Mouse (Mus musculus): ENCODE data around the gene Prkca. TPM values are rescaled to one million over a fixed set of nuclear protein-coding genes. Genes with fewer than 3 reads are reported as not detected.

Prkca gene
- polyA plus RNA-seq, 2 experiments, result 2.5 to 3.8 TPM

DNA sequence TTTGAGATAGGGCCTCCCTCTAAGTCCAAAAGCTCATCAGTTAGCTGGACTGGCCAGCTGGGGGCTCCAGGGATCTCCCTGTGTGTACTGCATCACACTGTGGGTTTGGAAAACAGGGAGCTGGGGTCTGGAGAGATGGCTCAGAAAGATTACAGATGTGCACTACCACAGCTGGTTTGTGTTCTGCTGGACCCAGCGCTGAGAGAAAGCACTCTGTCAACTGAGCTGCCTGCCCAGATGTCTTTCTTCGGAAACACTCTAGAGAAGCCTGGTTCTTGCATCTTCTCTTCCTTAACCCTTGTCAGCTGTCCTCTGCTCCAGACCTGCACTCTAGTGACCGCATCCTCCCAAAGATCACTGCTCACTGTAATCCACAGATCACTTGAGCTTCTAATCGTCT lies 20.3 kb upstream of the Prkca start:
- Histone ChIP-seq H3K27ac (no peak overlapping the region), H3K4me2 (ENCODE audit: low read depth) (no peak overlapping the region), H3K27me3 (ENCODE audit: control insufficient read depth, insufficient read depth, low read length) (no peaks in the 10 kb centered on the region), H3K4me1 (replicated peaks; ENCODE audit: control insufficient read depth in 2 of 2, insufficient read depth in 2 of 2, low read length in 1 of 2) (0 out of 4 replicates have a peak, but pooled peaks cover 0 to 3% of the 10 kb centered on the region in 2 experiments), H3K9me3 (ENCODE audit: control insufficient read depth, low read length) (no peaks in the 10 kb centered on the region), H3K9ac (replicated peaks) (no peak overlapping the region), H3K36me3 (replicated peaks; ENCODE audit: control insufficient read depth, insufficient read depth, low read depth) (no peaks in the 10 kb centered on the region), H3K4me3 (ENCODE audit: insufficient read depth in 1 of 2, low read depth in 2 of 2, low read length in 2 of 2) (no peak overlapping the region)
- WGBS (ENCODE audit: insufficient replicate concordance), result 66% methylated on average over 4 of the region's 4 CpGs
- DNase-seq (ENCODE audit: low read depth in 3 of 3, low spot score in 3 of 3) (no peak), ATAC-seq (ENCODE audit: insufficient read depth) (no peak)
- TF ChIP-seq EP300 (IDR thresholded peaks at IDR 0.05; ENCODE audit: low read depth) (no peak), CTCF (IDR thresholded peaks at IDR 0.05; ENCODE audit: low read depth) (no peak)

- WGBS (ENCODE audit: insufficient replicate concordance), result 62% methylated on average over 5 of the region's 5 CpGs
- no peaks in the 10 kb centered on the region for H3K36me3 ChIP-seq (replicated peaks; ENCODE audit: control insufficient read depth, insufficient read depth, low read depth)
- no peaks in the 10 kb centered on the region for H3K27me3 ChIP-seq (ENCODE audit: control insufficient read depth, insufficient read depth, low read length)
Measured at GRCm38 (mm10) chr11:108362965-108363364, 19.2 kb upstream of the Prkca start.

GRCm38 (mm10) chr11:108360983-108361382 lies 17.3 kb upstream of the Prkca start:
- TF ChIP-seq EP300 (IDR thresholded peaks at IDR 0.05; ENCODE audit: low read depth) (no peak), CTCF (IDR thresholded peaks at IDR 0.05; ENCODE audit: low read depth) (no peak)
- ATAC-seq (ENCODE audit: insufficient read depth) (no peak), DNase-seq (ENCODE audit: low read depth in 3 of 3, low spot score in 3 of 3) (no peak)
- no peak overlapping the region for H3K27ac ChIP-seq
- no peaks in the 10 kb centered on the region for H3K27me3 ChIP-seq (ENCODE audit: control insufficient read depth, insufficient read depth, low read length)
- H3K9me3 ChIP-seq (ENCODE audit: control insufficient read depth, low read length), result no peaks in the 10 kb centered on the region
- H3K4me2 ChIP-seq (ENCODE audit: low read depth), result no peak overlapping the region
- H3K9ac ChIP-seq (replicated peaks), result no peak overlapping the region
- no peak overlapping the region for H3K4me3 ChIP-seq (ENCODE audit: insufficient read depth in 1 of 2, low read depth in 2 of 2, low read length in 2 of 2)
- peaks cover 0 to 6% of the 10 kb centered on the region in 2 experiments; a peak in 2 of 4 replicates for H3K4me1 ChIP-seq (replicated peaks; ENCODE audit: control insufficient read depth in 2 of 2, insufficient read depth in 2 of 2, low read length in 1 of 2)
- 19% methylated on average over 4 of the region's 4 CpGs for WGBS (ENCODE audit: insufficient replicate concordance)
- H3K36me3 ChIP-seq (replicated peaks; ENCODE audit: control insufficient read depth, insufficient read depth, low read depth), result no peaks in the 10 kb centered on the region

More at GRCm38 (mm10) chr11:108362965-108363364, 19.2 kb upstream of the Prkca start:
- no peak for ATAC-seq (ENCODE audit: insufficient read depth)
- Histone ChIP-seq H3K4me3 (ENCODE audit: insufficient read depth in 1 of 2, low read depth in 2 of 2, low read length in 2 of 2) (no peak overlapping the region), H3K27ac (no peak overlapping the region), H3K9ac (replicated peaks) (no peak overlapping the region), H3K4me2 (ENCODE audit: low read depth) (no peak overlapping the region), H3K9me3 (ENCODE audit: control insufficient read depth, low read length) (no peaks in the 10 kb centered on the region), H3K4me1 (replicated peaks; ENCODE audit: control insufficient read depth in 2 of 2, insufficient read depth in 2 of 2, low read length in 1 of 2) (peaks cover 0 to 6% of the 10 kb centered on the region in 2 experiments; a peak in 2 of 4 replicates)
- no peak for TF ChIP-seq CTCF (IDR thresholded peaks at IDR 0.05; ENCODE audit: low read depth)
- TF ChIP-seq EP300 (IDR thresholded peaks at IDR 0.05; ENCODE audit: low read depth), result no peak
- no peak for DNase-seq (ENCODE audit: low read depth in 3 of 3, low spot score in 3 of 3)

GRCm38 (mm10) chr11:108358911-108359310 lies 15.2 kb upstream of the Prkca start:
- Histone ChIP-seq H3K27ac (no peak overlapping the region), H3K36me3 (replicated peaks; ENCODE audit: control insufficient read depth, insufficient read depth, low read depth) (no peaks in the 10 kb centered on the region), H3K27me3 (ENCODE audit: control insufficient read depth, insufficient read depth, low read length) (no peaks in the 10 kb centered on the region), H3K9ac (replicated peaks) (no peak overlapping the region), H3K4me3 (ENCODE audit: insufficient read depth in 1 of 2, low read depth in 2 of 2, low read length in 2 of 2) (no peak overlapping the region), H3K9me3 (ENCODE audit: control insufficient read depth, low read length) (no peaks in the 10 kb centered on the region), H3K4me2 (ENCODE audit: low read depth) (no peak overlapping the region), H3K4me1 (replicated peaks; ENCODE audit: control insufficient read depth in 2 of 2, insufficient read depth in 2 of 2, low read length in 1 of 2) (peaks cover 0 to 3% of the 10 kb centered on the region in 2 experiments; a peak in 2 of 4 replicates)
- ATAC-seq (ENCODE audit: insufficient read depth), result no peak
- TF ChIP-seq CTCF (IDR thresholded peaks at IDR 0.05; ENCODE audit: low read depth) (no peak), EP300 (IDR thresholded peaks at IDR 0.05; ENCODE audit: low read depth) (no peak)
- WGBS (ENCODE audit: insufficient replicate concordance), result 62% methylated on average over 6 of the region's 6 CpGs
- DNase-seq (ENCODE audit: low read depth in 3 of 3, low spot score in 3 of 3), result no peak

DNA sequence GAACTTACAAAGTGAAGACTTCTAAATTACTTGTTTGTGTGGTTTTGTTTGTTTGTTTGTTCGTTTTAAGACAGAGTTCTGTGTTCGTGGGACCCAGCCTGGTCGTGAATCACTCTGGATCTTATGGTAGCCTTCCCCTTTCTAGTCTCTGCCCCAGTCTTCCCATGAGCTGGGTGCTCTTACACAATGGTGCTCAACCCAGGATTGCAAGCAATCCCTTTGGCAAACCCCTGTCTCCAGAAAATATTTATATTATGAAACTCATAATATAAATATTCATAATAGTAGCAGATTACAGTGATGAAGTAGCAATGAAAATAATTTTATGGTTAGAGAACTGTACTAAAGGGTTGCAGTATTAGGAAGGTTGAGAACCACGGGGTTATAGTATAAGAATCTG lies 12.3 kb upstream of the Prkca start:
- DNase-seq (ENCODE audit: low read depth in 3 of 3, low spot score in 3 of 3) (no peak), ATAC-seq (ENCODE audit: insufficient read depth) (no peak)
- Histone ChIP-seq H3K9ac (replicated peaks) (no peak overlapping the region), H3K4me3 (ENCODE audit: insufficient read depth in 1 of 2, low read depth in 2 of 2, low read length in 2 of 2) (no peak overlapping the region), H3K4me2 (ENCODE audit: low read depth) (no peak overlapping the region), H3K4me1 (replicated peaks; ENCODE audit: control insufficient read depth in 2 of 2, insufficient read depth in 2 of 2, low read length in 1 of 2) (peaks cover 0 to 3% of the 10 kb centered on the region in 2 experiments; a peak in 2 of 4 replicates), H3K9me3 (ENCODE audit: control insufficient read depth, low read length) (no peaks in the 10 kb centered on the region), H3K27ac (no peak overlapping the region), H3K27me3 (ENCODE audit: control insufficient read depth, insufficient read depth, low read length) (no peaks in the 10 kb centered on the region), H3K36me3 (replicated peaks; ENCODE audit: control insufficient read depth, insufficient read depth, low read depth) (no peaks in the 10 kb centered on the region)
- WGBS (ENCODE audit: insufficient replicate concordance), result 53% methylated on average over 4 of the region's 4 CpGs
- TF ChIP-seq CTCF (IDR thresholded peaks at IDR 0.05; ENCODE audit: low read depth) (no peak), EP300 (IDR thresholded peaks at IDR 0.05; ENCODE audit: low read depth) (no peak)
